In the genomic region with DNA sequence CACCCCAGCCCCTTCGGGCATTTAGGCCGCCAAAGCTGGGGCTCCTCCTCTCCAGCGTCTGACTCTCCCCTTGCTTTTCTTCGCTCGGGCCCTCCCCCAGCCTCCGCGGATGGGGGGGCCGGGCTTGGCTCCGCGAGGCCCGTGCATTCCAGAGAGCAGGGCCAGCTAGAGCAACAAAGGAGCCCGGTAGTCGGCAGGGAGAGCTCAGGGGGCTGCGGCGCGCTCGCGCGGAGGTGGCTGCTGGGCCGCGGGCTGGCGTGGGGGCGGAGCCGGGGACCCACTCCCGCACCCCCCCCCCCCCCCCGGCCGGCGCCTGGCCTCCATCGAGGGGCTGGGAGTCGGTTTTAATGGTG, we compare ENCODE assay signal across 8 mouse cellular contexts. TPM values are rescaled to one million over a fixed set of nuclear protein-coding genes. Genes with fewer than 3 reads are reported as not detected.
DNase-seq lines count a peak whose midpoint lies in the region; ATAC-seq and TF ChIP-seq lines count a peak whose summit lies in the region.

A gene (plus strand): TSS at position 168 of the 353 bp plus-strand sequence.

- no peaks in the 10 kb centered on the region for H3K27me3 ChIP-seq in embryonic facial prominence, embryonic 15.5 days
- no peaks in the 10 kb centered on the region for H3K27me3 ChIP-seq in heart, embryonic 12.5 days (replicated peaks)
- H3K27me3 ChIP-seq in kidney, embryonic 15.5 days: no peaks in the 10 kb centered on the region
- peaks cover 71% of the 10 kb centered on the region for H3K27me3 ChIP-seq in liver, embryonic 15.5 days

- DNase-seq in 3T3-L1 (ENCODE audit: low read depth, low spot score) (peak; percentile 87), R1 (ENCODE audit: low read depth, low spot score) (peak; percentile 90)
- DNase-seq in urinary bladder, postnatal 25 days (ENCODE audit: low spot score): peak; percentile 76

- H3K4me2 ChIP-seq in embryonic facial prominence, embryonic 15.5 days (replicated peaks): peak within 1 kb of the TSS; percentile 79
- peak within 1 kb of the TSS; percentile 86 for H3K4me2 ChIP-seq in heart, embryonic 12.5 days
- peak within 1 kb of the TSS; percentile 76 for H3K4me2 ChIP-seq in kidney, embryonic 15.5 days
- H3K4me2 ChIP-seq in liver, embryonic 15.5 days: peak within 1 kb of the TSS; percentile 96

- no peak for TF ChIP-seq POLR2A in olfactory bulb, adult 2 months (IDR thresholded peaks at IDR 0.05; ENCODE audit: insufficient read depth, low read depth, low read length)

- peak; percentile 97 for ATAC-seq in embryonic facial prominence, embryonic 15.5 days (ENCODE audit: insufficient number of reproducible peaks, low FRiP score, low TSS enrichment, low read depth)
- peak; percentile 93 for ATAC-seq in heart, embryonic 12.5 days (ENCODE audit: insufficient number of reproducible peaks, low FRiP score)
- peak; percentile 98 for ATAC-seq in kidney, embryonic 15.5 days (replicated peaks; ENCODE audit: low FRiP score)
- peak; percentile 71 for ATAC-seq in liver, embryonic 15.5 days (ENCODE audit: insufficient read depth)

- H3K36me3 ChIP-seq in embryonic facial prominence, embryonic 15.5 days: 0 out of 2 replicates have a peak, but pooled peaks cover 10% of the 10 kb centered on the region
- peaks cover 7% of the 10 kb centered on the region for H3K36me3 ChIP-seq in heart, embryonic 12.5 days
- peaks cover 11% of the 10 kb centered on the region for H3K36me3 ChIP-seq in kidney, embryonic 15.5 days
- H3K36me3 ChIP-seq in liver, embryonic 15.5 days (replicated peaks): no peaks in the 10 kb centered on the region

- H3K9ac ChIP-seq in embryonic facial prominence, embryonic 15.5 days: peak within 1 kb of the TSS; percentile 98
- peak within 1 kb of the TSS; percentile 99 for H3K9ac ChIP-seq in heart, embryonic 12.5 days
- H3K9ac ChIP-seq in kidney, embryonic 15.5 days: peak within 1 kb of the TSS; percentile 99
- peak within 1 kb of the TSS; percentile 70 for H3K9ac ChIP-seq in liver, embryonic 15.5 days

- peak within 1 kb of the TSS; percentile 98 for H3K27ac ChIP-seq in embryonic facial prominence, embryonic 15.5 days (replicated peaks)
- H3K27ac ChIP-seq in heart, embryonic 12.5 days (ENCODE audit: poor library complexity, severe bottlenecking): peak within 1 kb of the TSS; percentile 97
- H3K27ac ChIP-seq in kidney, embryonic 15.5 days: peak within 1 kb of the TSS; percentile 94
- H3K27ac ChIP-seq in liver, embryonic 15.5 days (replicated peaks): peak within 1 kb of the TSS; percentile 59
- H3K27ac ChIP-seq in olfactory bulb, adult 2 months (ENCODE audit: insufficient read depth, low read depth, low read length): no peak within 1 kb of the TSS

- WGBS in embryonic facial prominence, embryonic 15.5 days: 0% methylated on average over 28 of the region's 30 CpGs
- WGBS in heart, embryonic 12.5 days: under 1% methylated on average over 24 of the region's 30 CpGs
- WGBS in kidney, embryonic 15.5 days: under 1% methylated on average over 26 of the region's 30 CpGs
- WGBS in liver, embryonic 15.5 days (ENCODE audit: insufficient replicate concordance): under 1% methylated on average over 25 of the region's 30 CpGs
- 0% methylated on average over 25 of the region's 30 CpGs for WGBS in olfactory bulb, adult 2 months

- H3K9me3 ChIP-seq in embryonic facial prominence, embryonic 15.5 days (replicated peaks): no peaks in the 10 kb centered on the region
- no peaks in the 10 kb centered on the region for H3K9me3 ChIP-seq in heart, embryonic 12.5 days (replicated peaks)
- H3K9me3 ChIP-seq in kidney, embryonic 15.5 days (replicated peaks): no peaks in the 10 kb centered on the region
- no peaks in the 10 kb centered on the region for H3K9me3 ChIP-seq in liver, embryonic 15.5 days (replicated peaks)

- H3K4me1 ChIP-seq in embryonic facial prominence, embryonic 15.5 days: peaks cover 19% of the 10 kb centered on the region
- peaks cover 20% of the 10 kb centered on the region for H3K4me1 ChIP-seq in heart, embryonic 12.5 days (replicated peaks)
- peaks cover 29% of the 10 kb centered on the region for H3K4me1 ChIP-seq in kidney, embryonic 15.5 days
- H3K4me1 ChIP-seq in liver, embryonic 15.5 days (replicated peaks): peaks cover 27% of the 10 kb centered on the region
- peaks cover 9% of the 10 kb centered on the region for H3K4me1 ChIP-seq in olfactory bulb, adult 2 months (ENCODE audit: control insufficient read depth, insufficient read depth, low read length)

- TF ChIP-seq CTCF in olfactory bulb, adult 2 months (IDR thresholded peaks at IDR 0.05; ENCODE audit: insufficient read depth, low read depth, low read length): no peak

- H3K4me3 ChIP-seq in embryonic facial prominence, embryonic 15.5 days (replicated peaks): peak within 1 kb of the TSS; percentile 90
- H3K4me3 ChIP-seq in heart, embryonic 12.5 days: peak within 1 kb of the TSS; percentile 96
- H3K4me3 ChIP-seq in kidney, embryonic 15.5 days (replicated peaks): peak within 1 kb of the TSS; percentile 91
- peak within 1 kb of the TSS; percentile 68 for H3K4me3 ChIP-seq in liver, embryonic 15.5 days (replicated peaks)
- H3K4me3 ChIP-seq in olfactory bulb, adult 2 months (ENCODE audit: insufficient read depth, low read depth, low read length): peak within 1 kb of the TSS; percentile 58

RNA-seq across cellular contexts. Expression of the gene that starts here (rescaled TPM):
- polyA plus RNA-seq in embryonic facial prominence, embryonic 15.5 days (2015; fragmentation: Nextera tagmentation; extraction: Ambion mirVana): 53.7 and 58.7 TPM in 2 replicates
- polyA plus RNA-seq in heart, embryonic 12.5 days (2016; fragmentation: Nextera tagmentation; extraction: Ambion mirVana): 26.4 and 27.1 TPM in 2 replicates
- 50.7 and 55.0 TPM in 2 replicates for polyA plus RNA-seq in kidney, embryonic 15.5 days (2015; fragmentation: Nextera tagmentation; extraction: Ambion mirVana)
- polyA plus RNA-seq in liver, embryonic 15.5 days (2015; fragmentation: Nextera tagmentation; extraction: Ambion mirVana): 3.2 and 3.6 TPM in 2 replicates
- not detected in 2 replicates for polyA plus RNA-seq in olfactory bulb, adult 2 months (2012; ENCODE audit: insufficient read depth, insufficient read length, low replicate concordance, missing spikeins)
